Mouse (Mus musculus) spleen, adult 10 weeks (tissue): Measurements from ENCODE around the gene Pla2g3. TPM values are rescaled to one million over a fixed set of nuclear protein-coding genes. Genes with fewer than 3 reads are reported as not detected.

Source experiments
- polyA plus RNA-seq: library from polyadenylated mRNA; stranded (reverse); fragments of 350-450 nt; fragmentation: Illumina TruSeq; extraction: RNeasy Lipid Tissue Mini Kit (QIAGEN cat#74804); gene quantifications from one replicate; pipeline ENCODE4 v1.2.3, GENCODE M21; 2015; ENCODE audit warnings: low replicate concordance; ENCODE audit not compliant: insufficient read depth

The Pla2g3 gene
- polyA plus RNA-seq: 0.36 TPM

GRCm38 (mm10) chr11:3487952-3488570 is at the start of gene Pla2g3:
TSS of gene Pla2g3 (plus strand) at chr11:3488284.

GRCm38 (mm10) chr11:3452167-3452639 is 35.9 kb upstream of the Pla2g3 start, which contains the start of gene Rnf185:
TSS of gene Rnf185 (minus strand) at chr11:3452363.

GRCm38 (mm10) chr11:3514529-3515054 is 26.5 kb downstream of the Pla2g3 start, which contains the start of gene Selenom:
TSS of gene Selenom (plus strand) at chr11:3514684.

GRCm38 (mm10) chr11:3540451-3541085 is 52.5 kb downstream of the Pla2g3 start, which contains the start of gene Smtn:
TSS of gene Smtn (minus strand) at chr11:3540612.

Other genes with a start within 250 kb of the Pla2g3 start
- gene Drg1, start 221.9 kb upstream of the Pla2g3 start, polyA plus RNA-seq: 117 TPM
- gene Patz1, start 199.4 kb upstream of the Pla2g3 start, polyA plus RNA-seq: 39.5 TPM
- gene Pik3ip1, start 157.9 kb upstream of the Pla2g3 start, polyA plus RNA-seq: 48.9 TPM
- gene Limk2, start 79.1 kb upstream of the Pla2g3 start, polyA plus RNA-seq: 61.6 TPM
- gene Rnf185, start 35.9 kb upstream of the Pla2g3 start, polyA plus RNA-seq: 25.4 TPM
- 0.08 TPM for gene Inpp5j, start 16.5 kb downstream of the Pla2g3 start, polyA plus RNA-seq
- gene Selenom, start 26.4 kb downstream of the Pla2g3 start, polyA plus RNA-seq: 6.9 TPM
- 5.5 TPM for gene Smtn, start 52.3 kb downstream of the Pla2g3 start, polyA plus RNA-seq
- gene Morc2a, start 160.9 kb downstream of the Pla2g3 start, polyA plus RNA-seq: 45.8 TPM